Mouse (Mus musculus) Patski (cell line): ENCODE measurements around the gene Ino80b. TPM values are rescaled to one million over a fixed set of nuclear protein-coding genes. Genes with fewer than 3 reads are reported as not detected.

Experiments used
- ATAC-seq: fragments of 100-300 bp; one replicate; pipeline ENCODE4 v1.8.0; 2021
- CTCF ChIA-PET: fragments of 350-600 bp; sonication (Branson Sonifier 250); formaldehyde crosslinking; loops from one replicate; lab custom pipeline; 2022; ENCODE audit warnings: inconsistent platforms; lab: Charles Lee
- POLR2A ChIA-PET: fragments of 350-600 bp; sonication (Branson Sonifier 250); formaldehyde crosslinking; loops from one replicate; lab custom pipeline; 2022; ENCODE audit warnings: antibody characterized with exemption, inconsistent platforms; lab: Charles Lee
- DNase-seq: peaks from one replicate; pipeline ENCODE4 v3.0.0-alpha.2; 2011; ENCODE audit warnings: low read depth, low spot score
- H3K27me3 ChIP-seq: fragments of 371-371 bp; one replicate; pipeline ENCODE4 v1.5.1; 2021
- CTCF ChIP-seq: fragments of 100-300 bp; IDR thresholded peaks from one replicate; pipeline ENCODE4 v1.5.1; 2021
- in situ Hi-C: fragments of 300-500 bp; cut with MboI; formaldehyde crosslinking; loops from 3 replicates; pipeline ENCODE4 v1.11.1; 2018; ENCODE audit warnings: low pct_unique_long_range_greater_than_20kb, mixed read lengths
- polyA plus RNA-seq: library from polyadenylated mRNA; unstranded; gene quantifications from one replicate; pipeline ENCODE4 v1.2.3, GENCODE M21; 2021

The Ino80b gene
- polyA plus RNA-seq, 1 experiment from 2014 or later, result 46.4 TPM

DNA sequence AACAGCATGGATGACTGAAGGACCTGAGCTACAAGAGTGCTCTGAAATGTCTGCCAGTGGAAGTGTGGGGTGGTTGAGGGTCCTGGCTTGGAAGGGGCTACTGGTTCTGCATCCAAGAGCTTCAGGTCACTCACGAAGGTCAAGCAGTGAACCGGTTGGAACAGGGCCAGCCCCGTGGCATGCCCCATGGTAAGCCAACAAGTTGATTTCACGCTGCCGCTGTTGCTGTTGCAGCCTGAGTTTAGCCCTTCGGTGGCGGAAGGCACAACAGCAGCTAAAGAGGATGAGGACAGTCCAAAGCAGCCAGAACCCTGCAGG, 5.5 kb downstream of the Ino80b start:
- no peak for DNase-seq
- H3K27me3 ChIP-seq, result no peaks in the 10 kb centered on the region
- in situ Hi-C loops, result loop anchor here (5.0 kb wide), 1 partner anchor 38 kb away; the partner anchor contains the start of genes 1700003E16Rik and Wdr54
- TF ChIP-seq CTCF, result no peak
- no peak for ATAC-seq
- CTCF ChIA-PET, result interaction anchor here (1.1 to 2.0 kb wide), 5 partner anchors 9 to 123 kb away, joined by 3 to 6 read pairs (median 5); partner anchors contain the start of genes Ccdc142, Dctn1 and Gm42688
- POLR2A ChIA-PET, result interaction anchor here (0.9 to 1.6 kb wide), 5 partner anchors 10 to 33 kb away, joined by 3 to 6 read pairs (median 4); no protein-coding TSS in a partner anchor

DNA sequence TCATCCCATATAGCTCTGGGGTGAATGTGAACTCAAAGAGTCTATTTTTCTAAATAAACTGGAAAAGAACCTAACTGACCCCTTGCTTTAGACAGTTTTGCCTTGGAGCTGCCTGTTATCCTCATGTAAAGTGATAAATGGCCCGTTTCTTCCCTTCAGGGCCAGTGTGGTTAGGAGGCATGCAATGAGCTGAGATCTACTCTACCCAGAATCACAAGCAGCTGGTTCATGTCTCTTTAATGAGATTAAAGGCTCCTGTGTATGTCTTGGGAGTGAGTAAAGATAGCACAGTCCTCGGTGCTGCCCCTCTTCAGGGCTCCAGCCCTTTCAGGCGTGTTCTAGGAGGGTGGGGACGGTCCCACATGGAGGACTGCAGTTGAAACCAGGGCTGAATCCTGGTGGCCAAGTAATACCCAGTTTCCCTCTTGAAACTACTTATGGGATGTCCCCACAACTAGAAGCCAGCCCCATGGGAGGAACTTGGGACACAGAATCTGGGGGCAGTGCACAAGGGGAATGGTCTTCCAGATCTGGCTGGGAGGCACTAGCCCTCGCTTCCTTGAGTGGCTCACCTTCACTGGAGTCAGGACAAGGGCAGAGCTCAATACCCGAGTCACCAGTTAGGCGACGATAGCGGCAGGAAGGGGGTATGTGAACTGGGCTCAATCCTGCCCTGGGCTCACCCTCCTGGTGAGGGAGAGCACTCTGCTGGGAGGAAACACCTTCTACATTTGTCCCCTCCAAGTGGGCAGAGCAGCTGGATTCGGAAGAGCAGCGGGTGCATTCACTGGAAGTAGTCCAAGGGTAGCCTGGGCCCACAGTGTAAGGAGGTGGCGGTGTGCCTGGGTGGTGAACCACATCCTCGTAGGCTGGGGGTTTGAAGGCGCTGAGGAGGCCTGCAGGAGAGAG, 6.2 kb downstream of the Ino80b start:
- in situ Hi-C loops, result loop anchor here (5.0 kb wide), 1 partner anchor 38 kb away; the partner anchor contains the start of genes 1700003E16Rik and Wdr54
- no peak for TF ChIP-seq CTCF
- ATAC-seq (no peak), DNase-seq (no peak)
- POLR2A ChIA-PET, result interaction anchor here (0.9 to 1.6 kb wide), 6 partner anchors 9 to 33 kb away, joined by 3 to 15 read pairs (median 4); no protein-coding TSS in a partner anchor
- H3K27me3 ChIP-seq, result no peaks in the 10 kb centered on the region
- CTCF ChIA-PET, result interaction anchor here (1.0 to 2.0 kb wide), 7 partner anchors 9 to 123 kb away, joined by 3 to 6 read pairs (median 4); partner anchors contain the start of genes Ccdc142, Dctn1 and Gm42688

DNA sequence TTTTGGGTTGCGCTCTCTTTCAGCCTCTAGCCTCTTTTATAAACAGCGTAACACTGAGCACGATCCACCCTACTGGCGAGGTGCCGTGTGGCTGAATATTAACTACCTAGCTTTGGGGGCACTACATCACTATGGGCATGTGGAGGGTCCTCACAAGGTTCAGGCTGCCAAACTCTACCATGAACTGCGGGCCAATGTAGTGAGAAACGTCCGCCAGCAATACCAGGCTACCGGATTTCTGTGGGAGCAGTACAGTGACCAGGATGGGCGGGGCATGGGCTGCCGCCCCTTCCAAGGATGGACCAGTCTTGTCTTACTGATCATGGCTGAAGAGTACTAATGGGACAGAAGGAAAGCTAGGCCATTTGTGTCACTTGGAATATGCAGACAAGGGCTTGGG, 6.9 kb downstream of the Ino80b start:
- CTCF ChIA-PET, result interaction anchor here (0.8 to 1.7 kb wide), 5 partner anchors 9 to 40 kb away, joined by 3 to 5 read pairs (median 3); no protein-coding TSS in a partner anchor
- POLR2A ChIA-PET, result interaction anchor here (0.5 to 1.6 kb wide), 5 partner anchors 9 to 26 kb away, joined by 3 to 15 read pairs (median 3); no protein-coding TSS in a partner anchor
- ATAC-seq, result no peak
- no peak for TF ChIP-seq CTCF
- H3K27me3 ChIP-seq, result no peaks in the 10 kb centered on the region
- in situ Hi-C loops, result loop anchor here (5.0 kb wide), 1 partner anchor 39 kb away; the partner anchor contains the start of genes 1700003E16Rik and Wdr54
- no peak for DNase-seq

DNA sequence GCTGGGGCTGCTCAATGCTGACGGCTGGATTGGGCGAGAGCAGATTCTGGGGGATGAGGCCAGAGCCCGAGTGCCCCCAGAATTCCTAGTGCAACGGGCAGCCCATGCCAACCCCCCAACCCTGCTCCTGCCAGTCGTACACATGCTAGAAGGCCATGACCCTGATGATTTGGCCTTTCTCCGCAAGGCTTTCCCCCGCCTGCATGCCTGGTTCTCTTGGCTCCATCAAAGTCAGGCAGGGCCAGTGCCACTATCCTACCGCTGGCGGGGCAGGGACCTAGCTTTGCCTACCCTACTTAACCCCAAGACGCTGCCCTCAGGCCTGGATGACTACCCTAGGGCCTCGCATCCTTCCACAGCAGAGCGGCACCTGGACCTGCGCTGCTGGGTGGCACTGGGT, 7.6 kb downstream of the Ino80b start:
- in situ Hi-C loops, result loop anchor here (5.0 kb wide), 1 partner anchor 40 kb away; the partner anchor contains the start of genes 1700003E16Rik and Wdr54
- POLR2A ChIA-PET, result interaction anchor here (0.5 to 1.2 kb wide), 3 partner anchors 11 to 27 kb away, joined by 3 to 15 read pairs (median 3); no protein-coding TSS in a partner anchor
- no peak for DNase-seq
- no peak for ATAC-seq
- CTCF ChIA-PET, result interaction anchor here (0.8 to 1.6 kb wide), 2 partner anchors 28 to 41 kb away, joined by 3 read pairs; no protein-coding TSS in a partner anchor
- H3K27me3 ChIP-seq, result no peaks in the 10 kb centered on the region
- no peak for TF ChIP-seq CTCF

DNA sequence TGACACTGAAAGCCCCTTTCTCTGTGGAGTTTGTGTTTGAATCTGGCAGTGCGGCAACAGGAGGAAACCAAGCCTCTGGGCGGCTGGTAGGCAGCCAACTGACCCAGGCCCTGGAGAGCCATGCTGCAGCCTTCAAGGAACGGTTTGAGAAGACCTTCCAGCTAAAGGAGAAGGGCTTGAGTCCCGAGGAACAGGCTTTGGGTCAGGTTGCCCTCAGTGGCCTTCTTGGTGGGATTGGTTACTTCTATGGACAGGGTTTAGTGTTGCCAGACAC, 8.1 kb downstream of the Ino80b start:
- DNase-seq (no peak), ATAC-seq (no peak)
- in situ Hi-C loops, result loop anchor here (5.0 kb wide), 1 partner anchor 40 kb away; the partner anchor contains the start of genes 1700003E16Rik and Wdr54
- CTCF ChIA-PET, result interaction anchor here (0.9 kb wide), 1 partner anchor 39 kb away, joined by 3 read pairs; the partner anchor contains the start of genes 1700003E16Rik and Wdr54
- no peaks in the 10 kb centered on the region for H3K27me3 ChIP-seq
- TF ChIP-seq CTCF, result no peak
- POLR2A ChIA-PET, result interaction anchor here (1.0 kb wide), 1 partner anchor 10 kb away, joined by 3 read pairs; no protein-coding TSS in a partner anchor

DNA sequence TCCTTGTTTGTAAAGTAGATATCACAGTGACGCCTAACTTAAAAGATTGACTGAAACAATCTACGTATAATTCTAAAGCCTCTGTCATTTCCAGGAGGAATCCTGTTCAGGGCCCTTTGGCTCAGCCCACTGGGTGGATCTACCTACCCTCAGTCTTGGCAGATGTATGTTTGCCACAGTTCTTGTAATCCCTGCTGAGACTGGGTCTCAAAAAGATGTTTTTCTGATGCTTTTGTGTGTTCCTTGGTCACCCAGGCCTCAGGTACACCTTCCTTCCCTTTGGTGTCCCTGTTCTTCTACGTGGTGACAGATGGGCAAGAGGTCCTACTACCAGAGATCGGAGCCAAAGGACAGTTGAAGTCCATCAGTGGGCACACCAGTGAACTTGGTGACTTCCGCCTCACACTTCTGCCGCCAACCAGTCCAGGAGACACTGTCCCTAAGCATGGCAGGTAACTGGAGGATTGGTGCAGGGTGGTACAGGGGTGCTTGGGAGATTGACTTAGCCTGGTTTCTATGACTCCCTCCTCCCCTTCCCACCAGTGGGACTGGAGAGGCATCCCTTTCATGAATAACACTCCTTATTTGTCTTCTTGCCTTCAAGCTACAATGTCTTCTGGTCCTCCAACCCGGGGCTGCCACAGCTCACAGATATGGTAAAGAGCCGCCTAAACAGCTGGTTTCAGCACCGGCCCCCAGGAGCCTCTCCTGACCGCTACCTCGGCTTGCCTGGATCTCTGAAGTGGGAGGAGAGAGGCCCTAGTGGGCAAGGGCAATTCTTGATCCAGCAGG, 8.7 kb downstream of the Ino80b start:
- no peak for DNase-seq
- ChIA-PET POLR2A (no interaction called here), CTCF (interaction anchor here (0.9 kb wide), 1 partner anchor 40 kb away, joined by 3 read pairs; the partner anchor contains the start of genes 1700003E16Rik and Wdr54)
- no peak for ATAC-seq
- H3K27me3 ChIP-seq, result no peaks in the 10 kb centered on the region
- in situ Hi-C loops, result loop anchor here (5.0 kb wide), 1 partner anchor 41 kb away; the partner anchor contains the start of genes 1700003E16Rik and Wdr54
- TF ChIP-seq CTCF, result no peak

DNA sequence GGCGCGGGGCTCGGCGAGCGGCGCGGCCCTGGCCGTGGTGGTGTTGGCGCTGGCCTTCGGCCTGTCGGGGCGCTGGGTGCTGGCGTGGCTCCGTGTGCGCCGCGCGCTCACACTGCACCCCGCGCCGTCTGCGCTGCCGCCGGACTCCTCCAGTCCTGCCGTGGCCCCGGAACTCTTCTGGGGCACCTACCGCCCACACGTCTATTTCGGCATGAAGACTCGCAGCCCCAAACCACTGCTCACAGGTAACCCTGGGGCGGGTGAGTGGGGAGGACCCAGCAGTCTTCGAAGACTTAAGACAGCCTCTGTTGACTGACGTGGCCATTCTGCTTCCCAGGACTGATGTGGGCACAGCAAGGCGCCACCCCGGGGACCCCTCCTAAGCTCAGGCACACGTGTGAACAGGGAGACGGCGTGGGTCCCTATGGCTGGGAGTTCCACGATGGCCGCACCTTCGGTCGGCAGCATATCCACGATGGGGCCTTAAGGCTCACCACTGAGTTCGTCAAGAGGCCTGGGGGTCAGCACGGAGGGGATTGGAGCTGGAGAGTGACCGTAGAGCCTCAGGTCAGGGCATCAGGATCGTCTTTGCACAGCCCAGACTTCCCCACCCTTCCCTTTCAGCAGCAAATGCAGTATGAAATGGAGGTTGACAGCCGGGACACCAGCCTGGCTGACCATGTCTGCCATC, 9.4 kb downstream of the Ino80b start:
- in situ Hi-C loops, result loop anchor here (5.0 kb wide), 1 partner anchor 41 kb away; the partner anchor contains the start of genes 1700003E16Rik and Wdr54
- TF ChIP-seq CTCF, result no peak
- DNase-seq (no peak), ATAC-seq (peak; percentile 63)
- ChIA-PET POLR2A (no interaction called here), CTCF (no interaction called here)
- H3K27me3 ChIP-seq, result no peaks in the 10 kb centered on the region

DNA sequence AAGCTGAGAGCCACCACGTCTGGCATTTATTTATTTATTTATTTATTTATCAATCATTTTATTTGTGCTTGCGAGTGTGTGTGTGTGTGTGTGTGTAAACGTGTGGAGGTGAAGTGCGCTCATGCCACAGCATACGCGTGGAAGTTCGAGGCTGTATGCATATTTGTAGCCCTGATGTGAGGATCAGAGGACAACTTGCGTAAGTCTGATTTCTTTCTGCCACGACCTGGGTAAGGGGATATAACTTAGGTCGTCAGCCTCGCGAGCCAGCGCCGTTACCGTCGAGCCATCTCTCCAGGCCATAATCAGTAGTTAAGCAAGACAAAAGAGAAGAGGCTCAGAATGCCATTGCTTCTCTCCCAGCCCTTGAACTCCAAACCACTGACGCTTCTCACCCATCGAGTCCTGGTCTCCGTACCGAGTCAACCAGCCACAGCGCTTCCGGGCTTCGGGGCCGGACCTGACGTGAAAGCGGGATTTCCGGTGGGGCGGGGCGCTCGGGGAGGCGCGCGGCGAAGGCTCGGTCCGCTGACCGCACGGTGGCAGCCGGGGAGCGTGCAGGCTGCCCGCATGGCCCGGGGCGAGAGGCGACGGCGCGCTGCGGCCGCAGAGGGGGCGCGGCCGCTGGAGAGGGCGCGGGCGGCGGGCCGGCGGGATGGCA, 10.1 kb downstream of the Ino80b start, which contains the start of gene Mogs:
TSS of gene Mogs (plus strand) at position 486 of the 661 bp plus-strand sequence.
- ATAC-seq (peak; percentile 83), DNase-seq (no peak)
- POLR2A ChIA-PET, result interaction anchor here (0.6 to 1.1 kb wide), 3 partner anchors 9 to 144 kb away, joined by 3 to 5 read pairs (median 3); no protein-coding TSS in a partner anchor
- no peaks in the 10 kb centered on the region for H3K27me3 ChIP-seq
- CTCF ChIA-PET, result interaction anchor here (0.7 to 1.0 kb wide), 2 partner anchors 10 to 119 kb away, joined by 3 to 8 read pairs; no protein-coding TSS in a partner anchor
- no peak for TF ChIP-seq CTCF
- in situ Hi-C loops, result loop anchor here (5.0 kb wide), 1 partner anchor 42 kb away; the partner anchor contains the start of genes 1700003E16Rik and Wdr54
